Mouse (Mus musculus) intestine, postnatal 0 days (tissue): ENCODE results near the gene Tmem151b. TPM values are rescaled to one million over a fixed set of nuclear protein-coding genes. Genes with fewer than 3 reads are reported as not detected.

Source experiments
- ATAC-seq: fragments of 200-750 bp; cut with Nextera tagmentation; 2 replicates; pipeline ENCODE4 v1.8.0; 2017; ENCODE audit warnings: mild to moderate bottlenecking, moderate TSS enrichment, moderate library complexity
- H3K27ac ChIP-seq: fragments of 300-500 bp; sonication (generic); 2 replicates; pipeline ENCODE4 v1.5.1; 2014; ENCODE audit warnings: mild to moderate bottlenecking, low read depth, low read length, moderate library complexity
- H3K27me3 ChIP-seq: fragments of 300-500 bp; sonication (generic); replicated peaks from 2 replicates; pipeline ENCODE4 v1.6.1; 2014; ENCODE audit warnings: low read length, mixed read lengths; ENCODE audit not compliant: control insufficient read depth, insufficient read depth
- H3K36me3 ChIP-seq: fragments of 300-500 bp; sonication (generic); 2 replicates; pipeline ENCODE4 v1.6.1; 2014; ENCODE audit warnings: mild to moderate bottlenecking, moderate library complexity; ENCODE audit not compliant: control insufficient read depth, insufficient read depth
- H3K4me1 ChIP-seq: fragments of 300-500 bp; sonication (generic); replicated peaks from 2 replicates; pipeline ENCODE4 v1.6.1; 2014; ENCODE audit warnings: antibody characterized with exemption, low read length, mixed read lengths; ENCODE audit not compliant: control insufficient read depth, insufficient read depth
- H3K4me2 ChIP-seq: fragments of 300-500 bp; sonication (generic); replicated peaks from 2 replicates; pipeline ENCODE4 v1.6.1; 2014; ENCODE audit warnings: low read depth, mild to moderate bottlenecking, moderate library complexity
- H3K4me3 ChIP-seq: fragments of 300-500 bp; sonication (generic); 2 replicates; pipeline ENCODE4 v1.5.1; 2014; ENCODE audit warnings: low read depth, low read length
- H3K9ac ChIP-seq: fragments of 300-500 bp; sonication (generic); 2 replicates; pipeline ENCODE4 v1.6.1; 2014; ENCODE audit warnings: mild to moderate bottlenecking, low read depth, low read length
- H3K9me3 ChIP-seq: fragments of 300-500 bp; sonication (generic); 2 replicates; pipeline ENCODE4 v1.6.1; 2016; ENCODE audit warnings: mixed run types; ENCODE audit not compliant: control insufficient read depth
- CTCF ChIP-seq: sonication (generic); IDR thresholded peaks from 2 replicates; pipeline ENCODE4 v1.5.1; 2016; ENCODE audit warnings: low read depth, mild to moderate bottlenecking, control low read depth, antibody characterized with exemption, moderate library complexity
- WGBS: fragments of 180-500 bp; shearing (Covaris S2); extraction: QIAGEN DNeasy Blood & Tissue Kit; methylation state at CpG from one replicate; pipeline ENCODE4 v1.1.7; 2014; 5-methylcytosine and 5-hydroxymethylcytosine counted together
- polyA plus RNA-seq: library from polyadenylated mRNA; unstranded; fragments of >200 nt; fragmentation: Nextera tagmentation; extraction: Ambion mirVana; gene quantifications from 2 replicates; pipeline ENCODE4 v1.2.1, GENCODE M21; 2015

Gene Tmem151b
- polyA plus RNA-seq, 1 experiment from 2014 or later = 0.68 TPM

DNA sequence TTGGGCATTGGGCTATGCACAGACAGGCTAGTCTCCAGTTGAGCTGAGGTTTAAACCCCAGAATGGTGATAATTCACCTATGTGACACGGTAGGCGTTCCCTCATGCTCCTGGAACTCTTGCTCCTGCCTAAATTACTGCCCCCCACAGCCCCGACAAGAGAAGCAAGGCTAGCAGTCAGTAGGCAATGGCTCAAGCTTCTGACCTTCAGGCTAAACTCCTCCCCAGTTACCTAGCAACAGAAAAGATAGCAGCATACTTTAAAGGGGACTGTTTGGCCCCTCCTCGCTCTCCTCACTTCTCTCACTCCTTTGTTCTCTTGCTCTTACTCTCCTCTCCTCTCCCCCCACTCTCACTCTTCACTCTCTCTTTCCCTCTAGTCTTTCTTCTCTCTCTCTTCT lies 48.5 kb downstream of the Tmem151b start:
- Histone ChIP-seq H3K27ac (no peak overlapping the region), H3K36me3 (no peaks in the 10 kb centered on the region), H3K27me3 (no peaks in the 10 kb centered on the region), H3K4me3 (no peak overlapping the region), H3K4me1 (no peaks in the 10 kb centered on the region), H3K4me2 (no peak overlapping the region), H3K9ac (no peak overlapping the region), H3K9me3 (no peaks in the 10 kb centered on the region)
- WGBS = 26% methylated on average over 4 of the region's 4 CpGs
- no peak for TF ChIP-seq CTCF
- no peak for ATAC-seq

GRCm38 (mm10) chr17:45499516-45499915 lies 50.0 kb downstream of the Tmem151b start:
- Histone ChIP-seq H3K9ac (no peak overlapping the region), H3K4me2 (no peak overlapping the region), H3K36me3 (no peaks in the 10 kb centered on the region), H3K27me3 (no peaks in the 10 kb centered on the region), H3K9me3 (no peaks in the 10 kb centered on the region), H3K4me3 (no peak overlapping the region), H3K4me1 (no peaks in the 10 kb centered on the region), H3K27ac (no peak overlapping the region)
- no peak for TF ChIP-seq CTCF
- WGBS = 31% methylated on average over 2 of the region's 2 CpGs
- ATAC-seq = no peak

- ATAC-seq = no peak
- Histone ChIP-seq H3K36me3 (no peaks in the 10 kb centered on the region), H3K4me3 (no peak overlapping the region), H3K27ac (no peak overlapping the region), H3K9ac (no peak overlapping the region), H3K4me2 (no peak overlapping the region), H3K4me1 (no peaks in the 10 kb centered on the region), H3K9me3 (no peaks in the 10 kb centered on the region), H3K27me3 (no peaks in the 10 kb centered on the region)
- TF ChIP-seq CTCF = no peak
- 87% methylated on average over 13 of the region's 13 CpGs for whole genome bisulfite sequencing
These were observed 51.1 kb downstream of the Tmem151b start for GRCm38 (mm10) chr17:45498397-45498796.

GRCm38 (mm10) chr17:45495398-45495797 lies 54.1 kb downstream of the Tmem151b start:
- no peaks in the 10 kb centered on the region for H3K9me3 ChIP-seq
- TF ChIP-seq CTCF = no peak
- no peak overlapping the region for H3K4me3 ChIP-seq
- no peak overlapping the region for H3K9ac ChIP-seq
- H3K4me2 ChIP-seq = no peak overlapping the region
- no peak for ATAC-seq
- H3K4me1 ChIP-seq = no peaks in the 10 kb centered on the region
- no peaks in the 10 kb centered on the region for H3K36me3 ChIP-seq
- WGBS = 47% methylated on average over 11 of the region's 11 CpGs
- H3K27me3 ChIP-seq = no peaks in the 10 kb centered on the region
- H3K27ac ChIP-seq = no peak overlapping the region

Other genes starting within 250 kb of the Tmem151b start
- gene Cdc5l, start 115.9 kb downstream of the Tmem151b start, polyA plus RNA-seq = 31.3 and 33.1 TPM in 2 replicates
- 0.22 and 0.25 TPM in 2 replicates for gene Spats1, start 74.3 kb downstream of the Tmem151b start, polyA plus RNA-seq
- gene Aars2, start 42.8 kb downstream of the Tmem151b start, polyA plus RNA-seq = 3.6 and 4.0 TPM in 2 replicates
- not detected in 2 replicates for gene Tcte1, start 26.2 kb downstream of the Tmem151b start, polyA plus RNA-seq
- 3.8 and 4.0 TPM in 2 replicates for gene Nfkbie, start 6.0 kb upstream of the Tmem151b start, polyA plus RNA-seq
- gene Slc35b2, start 14.2 kb upstream of the Tmem151b start, polyA plus RNA-seq = 77.7 and 79.5 TPM in 2 replicates
- gene Hsp90ab1, start 23.6 kb upstream of the Tmem151b start, polyA plus RNA-seq = 483 and 505 TPM in 2 replicates
- 37.8 and 38.4 TPM in 2 replicates for gene Slc29a1, start 49.9 kb upstream of the Tmem151b start, polyA plus RNA-seq
- 0.34 and 0.38 TPM in 2 replicates for gene Mymx, start 52.4 kb upstream of the Tmem151b start, polyA plus RNA-seq
- gene Capn11, start 109.6 kb upstream of the Tmem151b start, polyA plus RNA-seq = not detected in 2 replicates
- gene Mrpl14, start 136.6 kb upstream of the Tmem151b start, polyA plus RNA-seq = 120 and 127 TPM in 2 replicates
- 22.6 and 24.7 TPM in 2 replicates for gene Tmem63b, start 137.2 kb upstream of the Tmem151b start, polyA plus RNA-seq
- gene 1600014C23Rik, start 184.2 kb upstream of the Tmem151b start, polyA plus RNA-seq = not detected in 2 replicates